Mouse (Mus musculus) kidney, postnatal 10 days (tissue): ENCODE results near the gene Eif4e.

ENCODE experiments used
- DNase-seq: peaks from one replicate; pipeline ENCODE4 v3.0.0; 2021; ENCODE audit warnings: mixed read lengths

Gene Eif4e

GRCm38 (mm10) chr3:138526073-138526915, at the start of gene Eif4e:
Gene Eif4e (plus strand): TSS chr3:138526179.
- peak; percentile 74 for DNase-seq

- DNase-seq = no peak
Observed at GRCm38 (mm10) chr3:138479489-138479888, 46.5 kb upstream of the Eif4e start.

GRCm38 (mm10) chr3:138481526-138482284, 44.3 kb upstream of the Eif4e start:
- DNase-seq = peak; percentile 25

- no peak for DNase-seq
Observed at GRCm38 (mm10) chr3:138483240-138483639, 42.7 kb upstream of the Eif4e start.

GRCm38 (mm10) chr3:138488584-138489326, 37.2 kb upstream of the Eif4e start:
- DNase-seq = peak; percentile 65

- peak; percentile 98 for DNase-seq
Observed at GRCm38 (mm10) chr3:138489327-138490033, 36.5 kb upstream of the Eif4e start, which contains the start of gene Metap1. Gene Metap1 (minus strand): TSS chr3:138489515.

- DNase-seq = no peak
Observed at GRCm38 (mm10) chr3:138490034-138490337, 36.0 kb upstream of the Eif4e start.

GRCm38 (mm10) chr3:138493668-138494067, 32.3 kb upstream of the Eif4e start:
- DNase-seq = no peak

GRCm38 (mm10) chr3:138494565-138494964, 31.4 kb upstream of the Eif4e start:
- no peak for DNase-seq

- no peak for DNase-seq
Observed at GRCm38 (mm10) chr3:138495166-138496145, 30.5 kb upstream of the Eif4e start.

- no peak for DNase-seq
Observed at GRCm38 (mm10) chr3:138498731-138499130, 27.2 kb upstream of the Eif4e start.

- DNase-seq = no peak
Observed at GRCm38 (mm10) chr3:138499854-138500740, 25.9 kb upstream of the Eif4e start.

GRCm38 (mm10) chr3:138503754-138504153, 22.2 kb upstream of the Eif4e start:
- no peak for DNase-seq

- peak; percentile 68 for DNase-seq
Observed at GRCm38 (mm10) chr3:138506749-138507148, 19.2 kb upstream of the Eif4e start.

- DNase-seq = no peak
Observed at GRCm38 (mm10) chr3:138509581-138509980, 16.4 kb upstream of the Eif4e start.

GRCm38 (mm10) chr3:138510471-138510870, 15.5 kb upstream of the Eif4e start:
- DNase-seq = no peak

- DNase-seq = peak; percentile 44
Observed at GRCm38 (mm10) chr3:138513243-138513642, 12.7 kb upstream of the Eif4e start.

- DNase-seq = no peak
Observed at GRCm38 (mm10) chr3:138514749-138515148, 11.2 kb upstream of the Eif4e start.

GRCm38 (mm10) chr3:138515656-138516370, 10.2 kb upstream of the Eif4e start:
- DNase-seq = peak; percentile 24

GRCm38 (mm10) chr3:138517881-138518280, 8.1 kb upstream of the Eif4e start:
- DNase-seq = peak; percentile 23
